Mouse (Mus musculus): ENCODE measurements at regions not wholly inside any gene's neighbourhood (a gene's known extent, or its start where the extent isn't known, plus 50 kb on each side); places are given as distances from the start of the nearest gene placed in this dataset.

DNA sequence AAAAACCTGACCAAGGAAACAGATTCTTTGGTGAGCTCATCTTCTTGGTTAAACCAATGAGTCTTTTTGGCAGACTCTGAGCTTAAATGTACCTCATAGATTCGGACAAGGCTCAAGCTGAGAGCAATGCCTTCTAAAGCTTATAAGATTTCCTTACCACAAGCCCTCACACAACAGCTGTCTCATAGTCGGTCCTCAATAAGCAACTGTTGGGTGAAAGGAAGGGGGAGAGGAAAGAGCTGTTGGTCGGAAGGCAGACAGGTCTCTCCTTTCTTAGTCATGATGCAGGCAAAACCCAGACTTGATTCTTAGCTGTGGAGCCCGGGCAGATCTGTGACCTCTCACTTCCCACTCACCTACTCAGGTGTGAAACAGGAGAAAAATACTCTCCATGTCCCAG is 50.8 kb upstream of the 1700016C15Rik start:
- H3K4me3 ChIP-seq, result no peak overlapping the region
- no peak overlapping the region for H3K4me2 ChIP-seq (ENCODE audit: low read depth)
- H3ac ChIP-seq (ENCODE audit: control insufficient read depth, insufficient read length), result no peak overlapping the region
- no peak for TF ChIP-seq POLR2AphosphoS2 (IDR thresholded peaks at IDR 0.05; ENCODE audit: insufficient read length, low read depth)
- peak; percentile 14 to 69 (median 61) for TF ChIP-seq MYOD1 (IDR thresholded peaks at IDR 0.05; ENCODE audit: control insufficient read depth in 1 of 3, insufficient read length in 2 of 3, low read depth in 2 of 3)
- TF ChIP-seq MYOG (IDR thresholded peaks at IDR 0.05; ENCODE audit: control insufficient read depth in 1 of 3, insufficient read depth in 1 of 3, insufficient read length in 2 of 3, low read depth in 2 of 3), result peak in 2 of 3 experiments; percentile 75 to 83
- TF ChIP-seq TCF12 (IDR thresholded peaks at IDR 0.05; ENCODE audit: insufficient read depth, poor library complexity, severe bottlenecking), result peak; percentile 25
- TF ChIP-seq MAX (IDR thresholded peaks at IDR 0.05; ENCODE audit: low read depth), result no peak
- no peak for TF ChIP-seq POLR2A (IDR thresholded peaks at IDR 0.05; ENCODE audit: insufficient read length, low read depth)
- H3K79me2 ChIP-seq (ENCODE audit: control insufficient read depth, insufficient read depth), result no peaks in the 10 kb centered on the region
- H3K36me3 ChIP-seq (ENCODE audit: control insufficient read depth, insufficient read depth), result no peaks in the 10 kb centered on the region
- H3K27me3 ChIP-seq (ENCODE audit: control insufficient read depth, insufficient read depth, insufficient read length), result no peaks in the 10 kb centered on the region
